Mouse (Mus musculus): ENCODE results near the gene Adcy5.

Gene Adcy5

DNA sequence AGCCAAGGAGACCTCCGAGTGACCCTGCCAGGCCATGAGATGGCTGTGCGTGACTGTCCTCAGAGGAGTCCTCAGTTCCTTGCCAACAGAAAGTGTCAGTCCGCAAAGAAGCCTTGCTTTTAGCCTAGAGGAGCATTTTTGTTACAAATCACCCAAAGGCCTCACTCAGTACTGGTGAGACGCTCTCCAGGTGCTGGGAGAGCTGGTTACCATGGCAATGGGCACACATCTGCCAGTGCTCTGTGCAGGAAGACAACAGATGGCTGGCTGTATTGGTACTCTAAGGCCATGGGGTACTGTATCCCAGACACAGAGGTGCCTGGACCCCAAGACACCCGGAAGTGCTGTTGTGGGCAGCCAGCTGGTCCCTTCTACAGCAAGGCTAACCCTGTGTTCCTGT is 51.0 kb downstream of the Adcy5 start:
- in situ Hi-C loops (cut with MboI) = no loop called here

GRCm38 (mm10) chr16:35206426-35206825 is 51.7 kb downstream of the Adcy5 start:
- in situ Hi-C loops (cut with MboI) = no loop called here

- in situ Hi-C loops (cut with MboI) = no loop called here
Observed at GRCm38 (mm10) chr16:35208796-35209195, 54.1 kb downstream of the Adcy5 start.

DNA sequence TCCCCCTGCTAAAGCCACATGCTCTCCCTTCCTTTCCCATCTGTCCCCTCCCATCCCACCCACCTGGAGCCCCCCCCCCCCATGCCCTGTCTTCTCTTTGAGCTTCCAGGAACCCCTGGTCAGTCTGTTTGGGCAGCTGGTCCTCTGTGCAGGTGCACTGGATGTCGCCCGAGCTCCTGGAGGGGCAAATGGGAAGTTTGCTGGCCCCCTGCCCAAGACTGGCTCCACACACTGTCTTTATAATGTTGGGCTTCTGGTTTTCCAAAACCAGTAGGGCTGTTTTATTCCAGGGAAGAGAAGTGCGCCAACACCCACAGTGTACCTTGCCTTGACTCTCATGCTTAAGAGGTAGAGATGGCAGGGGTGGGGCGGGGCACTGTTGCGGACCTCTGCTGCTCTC is 55.1 kb downstream of the Adcy5 start:
- in situ Hi-C loops (cut with MboI) = no loop called here

GRCm38 (mm10) chr16:35215047-35215446 is 60.4 kb downstream of the Adcy5 start:
- in situ Hi-C loops (cut with MboI) = no loop called here

- in situ Hi-C loops (cut with MboI) = no loop called here
Observed at GRCm38 (mm10) chr16:35215498-35215897, 60.8 kb downstream of the Adcy5 start.

GRCm38 (mm10) chr16:35216826-35217491 is 62.3 kb downstream of the Adcy5 start:
- in situ Hi-C loops (cut with MboI) = no loop called here

GRCm38 (mm10) chr16:35220412-35220811 is 65.7 kb downstream of the Adcy5 start:
- in situ Hi-C loops (cut with MboI) = no loop called here

- in situ Hi-C loops (cut with MboI) = no loop called here
Observed at GRCm38 (mm10) chr16:35221581-35221980, 66.9 kb downstream of the Adcy5 start.

DNA sequence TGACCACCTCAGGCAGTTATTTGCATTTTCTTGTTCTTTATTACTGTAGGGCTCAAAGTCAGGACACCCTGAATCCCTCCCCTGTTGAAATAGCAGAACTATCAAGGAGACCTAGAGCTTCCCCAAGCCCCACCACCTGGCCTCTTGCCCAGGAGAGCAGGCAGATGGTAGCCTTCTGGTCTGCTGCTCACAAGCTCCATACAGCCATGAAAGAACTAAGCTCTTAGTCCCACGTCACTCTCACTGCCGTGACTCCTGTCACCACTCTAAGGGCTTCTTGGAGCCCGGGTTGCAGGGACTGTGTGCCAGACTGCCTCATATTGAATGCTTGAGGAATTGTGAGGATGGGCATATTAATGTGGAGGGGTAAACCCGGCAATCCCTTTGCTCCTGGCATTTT is 69.3 kb downstream of the Adcy5 start:
- in situ Hi-C loops (cut with MboI) = no loop called here

GRCm38 (mm10) chr16:35224716-35225115 is 70.0 kb downstream of the Adcy5 start:
- in situ Hi-C loops (cut with MboI) = no loop called here

DNA sequence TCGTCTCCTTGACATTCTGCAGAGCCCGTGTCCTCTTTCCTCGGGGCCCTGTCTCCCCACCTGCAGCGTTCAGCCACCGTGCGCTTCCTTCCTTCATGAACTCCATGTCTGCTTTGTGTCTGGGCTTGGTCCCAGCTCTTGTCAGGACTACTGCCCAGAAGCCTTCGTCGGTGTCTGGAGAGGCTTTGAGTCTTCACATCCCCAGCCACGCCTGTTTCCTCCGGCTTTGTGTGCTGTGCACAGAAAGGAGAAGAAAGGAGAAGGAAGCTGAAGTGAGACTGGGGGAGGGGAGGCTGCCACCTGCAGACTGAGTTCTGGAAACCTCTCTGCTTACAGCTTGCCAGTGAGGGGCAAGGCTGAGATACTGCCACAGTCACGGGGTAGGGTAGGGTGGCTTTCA is 74.9 kb downstream of the Adcy5 start:
- in situ Hi-C loops (cut with MboI) = no loop called here

GRCm38 (mm10) chr16:35232153-35232750 is 77.6 kb downstream of the Adcy5 start:
- in situ Hi-C loops (cut with MboI) = no loop called here

DNA sequence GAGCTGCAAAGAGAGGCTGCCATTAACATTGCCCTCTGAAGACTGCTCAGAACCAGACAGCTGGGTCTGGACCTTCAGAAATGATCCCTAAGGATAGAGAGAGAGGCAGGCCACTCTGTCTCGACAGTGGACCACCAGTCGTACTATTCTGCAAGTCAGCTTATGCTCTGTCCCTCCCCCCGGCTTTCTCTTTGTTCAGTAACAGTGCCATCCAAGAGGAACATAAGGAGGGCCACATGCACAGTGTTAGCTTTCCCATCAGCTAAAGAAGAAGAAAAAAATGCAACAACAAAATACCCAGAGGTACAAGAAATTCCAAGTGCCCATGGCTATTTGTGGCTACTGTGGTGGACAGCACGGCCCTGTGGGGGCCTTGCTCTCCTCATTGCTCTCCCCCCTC is 78.7 kb downstream of the Adcy5 start:
- in situ Hi-C loops (cut with MboI) = no loop called here

GRCm38 (mm10) chr16:35237091-35237490 is 82.4 kb downstream of the Adcy5 start:
- in situ Hi-C loops (cut with MboI) = no loop called here

DNA sequence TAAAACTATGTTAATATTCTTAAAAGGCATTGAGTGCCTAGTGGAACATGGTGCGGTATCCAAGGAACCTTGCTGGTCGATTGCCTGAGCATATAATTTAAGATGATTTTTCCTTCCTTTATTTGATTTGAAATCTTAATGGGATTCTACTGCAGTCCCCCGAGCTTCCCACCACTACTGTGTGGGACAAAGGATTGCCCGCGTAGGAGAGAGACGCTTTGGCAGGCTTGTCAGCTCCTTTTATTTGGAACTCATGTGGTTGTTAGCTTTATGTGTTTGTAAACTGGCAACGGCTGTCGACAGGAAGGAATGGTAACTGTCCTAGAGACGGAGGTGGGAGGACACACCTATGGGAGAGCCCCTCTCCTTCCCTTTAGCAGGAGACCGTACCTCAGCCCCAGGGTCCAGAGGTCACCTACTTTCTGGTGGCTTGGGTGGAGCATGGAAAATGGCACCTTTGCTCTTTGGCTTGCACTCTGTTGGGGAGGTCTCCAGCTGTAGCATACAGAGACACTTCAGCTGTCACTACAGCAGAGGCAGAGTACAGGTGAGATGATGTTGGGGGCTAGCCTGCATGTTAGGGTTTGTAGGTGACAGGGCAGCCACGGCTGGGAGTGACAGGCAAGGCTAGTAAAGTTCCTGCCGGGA is 84.8 kb downstream of the Adcy5 start:
- in situ Hi-C loops (cut with MboI) = no loop called here

DNA sequence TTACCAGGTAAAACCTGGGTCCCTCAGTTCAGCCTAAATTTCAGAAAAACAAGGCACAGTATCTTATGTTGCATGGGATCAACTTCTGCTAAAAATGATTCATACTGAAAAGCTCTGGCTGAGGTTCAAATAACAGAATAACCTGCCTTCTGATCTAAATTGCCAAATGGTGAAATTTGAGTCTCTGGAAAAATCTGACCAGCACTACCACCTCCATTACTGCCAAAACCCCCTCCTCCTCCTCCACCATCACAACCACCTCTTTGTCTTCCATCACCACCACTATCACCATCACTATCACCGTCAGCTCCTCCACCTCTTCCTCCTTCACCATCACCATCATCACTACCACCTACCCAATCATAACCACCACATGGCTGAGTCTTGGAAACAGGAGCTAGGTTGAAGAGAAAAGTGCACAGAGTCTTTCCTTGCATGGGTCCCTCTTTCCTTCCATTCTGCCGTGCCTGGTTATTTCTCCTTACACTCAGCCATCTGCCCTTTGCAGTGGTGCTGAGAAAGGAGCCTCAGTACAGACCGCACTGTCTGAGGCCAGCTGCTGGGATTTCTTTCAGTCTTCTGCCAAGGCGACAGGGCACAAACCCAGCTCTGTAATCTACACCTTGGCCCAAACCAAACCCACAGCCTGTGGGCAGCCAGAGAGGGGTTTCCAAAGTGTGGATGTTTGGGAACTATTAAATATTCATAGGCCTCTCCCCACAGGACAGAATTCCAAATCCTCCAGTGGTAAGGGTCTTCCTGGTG is 85.5 kb downstream of the Adcy5 start:
- in situ Hi-C loops (cut with MboI) = no loop called here

DNA sequence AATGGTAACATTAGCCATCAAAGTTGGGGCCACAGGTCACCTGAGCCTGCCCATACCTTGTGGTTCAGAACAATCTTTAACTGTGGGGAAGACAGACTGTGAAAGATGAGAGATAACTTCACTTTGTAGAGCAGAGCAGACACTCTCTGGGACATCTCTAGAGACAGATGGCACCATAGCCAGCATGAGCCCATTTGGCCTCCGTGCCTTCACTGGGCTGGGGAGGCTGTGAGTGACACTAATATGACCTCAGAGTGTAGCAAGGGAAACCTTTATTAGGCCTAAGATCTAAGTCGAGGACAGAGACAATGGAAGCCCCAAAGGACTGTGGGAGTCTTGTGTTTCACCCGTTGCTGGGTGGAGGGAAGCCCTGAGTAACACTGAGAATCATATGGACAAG is 92.7 kb downstream of the Adcy5 start:
- in situ Hi-C loops (cut with MboI) = no loop called here

DNA sequence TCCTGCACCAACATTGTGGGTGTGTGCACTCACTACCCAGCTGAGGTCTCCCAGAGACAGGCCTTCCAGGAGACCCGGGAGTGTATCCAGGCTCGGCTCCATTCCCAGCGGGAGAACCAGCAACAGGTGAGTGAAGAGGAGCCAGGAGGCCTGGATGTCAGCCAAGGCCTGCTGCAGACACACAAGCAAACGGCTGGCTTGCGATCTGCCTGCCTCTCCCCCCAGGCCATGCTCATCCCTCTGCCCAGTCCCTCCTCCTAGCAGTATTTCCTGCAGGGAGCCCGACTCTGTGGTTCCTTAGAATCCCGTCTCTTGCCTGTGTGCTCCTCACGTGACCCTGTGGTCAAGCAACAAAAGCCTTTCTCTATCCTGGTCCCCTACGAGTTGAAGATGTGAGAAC is 94.1 kb downstream of the Adcy5 start:
- in situ Hi-C loops (cut with MboI) = no loop called here

DNA sequence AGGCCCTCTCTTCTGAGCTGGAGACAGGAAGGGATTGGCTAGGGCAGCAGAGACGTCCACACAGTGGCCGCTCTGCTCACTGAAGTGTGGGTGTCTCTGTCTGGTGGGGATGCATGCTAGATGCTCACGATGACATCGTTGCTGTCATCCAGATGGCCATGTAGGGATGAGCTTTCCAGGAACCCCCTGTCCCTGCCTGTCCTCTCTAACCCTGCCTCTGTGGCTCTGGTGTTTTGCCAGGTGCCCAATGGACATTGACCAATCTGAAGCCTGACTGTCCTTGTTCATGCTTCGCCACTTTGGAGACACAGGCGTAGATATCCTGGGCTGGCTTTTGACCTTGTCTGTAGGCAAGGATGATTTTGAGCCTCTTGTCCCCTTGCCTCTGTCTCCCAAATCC is 95.1 kb downstream of the Adcy5 start:
- in situ Hi-C loops (cut with MboI) = no loop called here

- in situ Hi-C loops (cut with MboI) = no loop called here
Observed at GRCm38 (mm10) chr16:35251690-35252089, 97.0 kb downstream of the Adcy5 start.

GRCm38 (mm10) chr16:35252967-35253366 is 98.3 kb downstream of the Adcy5 start:
- in situ Hi-C loops (cut with MboI) = no loop called here

- in situ Hi-C loops (cut with MboI) = no loop called here
Observed at GRCm38 (mm10) chr16:35255981-35256380, 101.3 kb downstream of the Adcy5 start.
